Mouse (Mus musculus) spleen, postnatal 36 days (tissue): ENCODE data around the gene Snap29.

Source experiments
- DNase-seq, 2 experiments: peaks; one replicate each; pipeline ENCODE4 v3.0.0; 2022; ENCODE audit warnings: low spot score in 2 of 2, mixed read lengths in 1 of 2

Snap29 gene

GRCm38 (mm10) chr16:17474091-17474490 lies 68.3 kb downstream of the Snap29 start:
- peak in 1 of 2 experiments; percentile 23 for DNase-seq

- DNase-seq = no peak
These were observed 69.0 kb downstream of the Snap29 start for GRCm38 (mm10) chr16:17474761-17475160.

GRCm38 (mm10) chr16:17475326-17475725 lies 69.5 kb downstream of the Snap29 start:
- no peak for DNase-seq

- no peak for DNase-seq
These were observed 72.7 kb downstream of the Snap29 start for GRCm38 (mm10) chr16:17478331-17478943.
